Mouse (Mus musculus) c-Kit-positive CD71-positive TER-119-negative erythroid progenitor cells, embryonic 14.5 days (primary cell): ENCODE measurements around the gene Fgr.

Experiments
- DNase-seq: peaks from one replicate; pipeline ENCODE4 v3.0.0-alpha.2; 2013; ENCODE audit warnings: low read depth

Gene Fgr

DNA sequence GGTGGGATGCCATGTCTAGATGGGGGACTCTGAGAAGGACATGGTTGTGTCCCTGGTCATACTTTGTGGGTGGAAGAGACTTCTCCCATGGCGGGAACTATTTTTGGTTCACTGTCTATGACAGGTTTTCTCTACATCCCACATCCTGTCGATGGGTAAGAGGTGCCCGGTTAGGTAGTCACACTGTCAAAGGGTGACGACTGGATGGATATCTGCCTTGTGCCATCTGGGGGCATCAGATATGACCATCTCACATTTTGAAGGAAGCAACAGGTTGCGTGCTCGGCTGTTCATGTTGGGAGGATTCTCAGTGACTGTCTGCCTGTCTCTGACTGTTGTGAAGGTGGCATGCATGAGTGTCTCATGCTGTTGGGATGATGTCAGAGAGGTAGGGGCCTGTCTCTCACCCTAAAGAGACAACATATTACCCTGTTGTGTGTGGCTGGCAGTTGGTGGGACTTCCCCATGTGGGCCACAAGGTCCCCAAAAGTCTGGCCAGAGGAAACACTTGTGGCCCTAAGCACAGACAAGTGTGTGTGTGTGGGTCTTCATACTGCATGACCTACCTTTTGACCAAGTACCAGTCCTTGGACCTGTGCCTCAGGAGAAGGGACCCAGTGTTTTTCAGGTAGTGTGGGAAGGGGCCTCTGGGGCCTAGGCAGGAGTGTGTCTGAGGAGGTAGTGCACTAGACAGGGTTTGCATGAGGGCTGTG lies 77.1 kb downstream of the Fgr start:
- no peak for DNase-seq

DNA sequence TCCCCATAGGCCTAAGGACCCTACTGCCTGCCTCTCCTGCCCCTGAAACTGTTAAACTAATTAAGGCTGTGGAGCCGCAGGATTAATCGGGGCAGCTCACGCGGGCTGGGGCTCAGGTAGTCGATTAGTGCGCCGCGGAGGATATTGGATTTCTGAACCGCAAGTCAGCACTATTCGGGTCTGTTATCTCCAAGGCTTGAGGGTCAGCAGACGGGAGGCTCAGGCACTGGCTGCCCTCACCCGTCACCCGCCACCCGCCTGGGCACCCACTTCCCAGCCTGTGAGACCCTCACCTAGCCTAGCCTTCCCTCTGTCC lies 77.6 kb downstream of the Fgr start:
- no peak for DNase-seq
